Mouse (Mus musculus) G1E (cell line): ENCODE measurements around the gene Mrps12. TPM values are rescaled to one million over a fixed set of nuclear protein-coding genes. Genes with fewer than 3 reads are reported as not detected.

Source experiments
- ATAC-seq: 2 replicates; pipeline ENCODE4 v1.8.0; 2016; ENCODE audit warnings: mild to moderate bottlenecking; ENCODE audit not compliant: insufficient number of reproducible peaks, poor library complexity, low FRiP score, severe bottlenecking; ENCODE audit errors: extremely low read depth
- DNase-seq: peaks from one replicate; pipeline ENCODE4 v3.0.0; 2012; ENCODE audit warnings: low spot score
- H3K27me3 ChIP-seq: 2 replicates; pipeline ENCODE4 v1.6.1; 2012; ENCODE audit warnings: mild to moderate bottlenecking, low read length, inconsistent platforms; ENCODE audit not compliant: insufficient read depth
- H3K36me3 ChIP-seq: replicated peaks from 2 replicates; pipeline ENCODE3; 2012; ENCODE audit warnings: mild to moderate bottlenecking, inconsistent platforms
- H3K4me1 ChIP-seq: 2 replicates; pipeline ENCODE4 v1.6.1; 2012; ENCODE audit warnings: low read depth, low read length, inconsistent platforms, mixed read lengths; ENCODE audit not compliant: insufficient read depth
- H3K4me3 ChIP-seq: 2 replicates; pipeline ENCODE4 v1.5.1; 2012; ENCODE audit warnings: low read depth, mild to moderate bottlenecking, inconsistent platforms, low read length, moderate library complexity, mixed read lengths
- H3K9me3 ChIP-seq: replicated peaks from 2 replicates; pipeline ENCODE4 v1.6.1; 2012; ENCODE audit warnings: inconsistent platforms
- CTCF ChIP-seq: IDR thresholded peaks from 2 replicates; pipeline ENCODE4 v1.5.1; 2012; ENCODE audit warnings: low read depth, low read length, inconsistent platforms, mixed read lengths
- GATA1 ChIP-seq: IDR thresholded peaks from 2 replicates; pipeline ENCODE4 v1.6.1; 2012; ENCODE audit warnings: borderline replicate concordance, low read length, inconsistent platforms, mixed read lengths
- GATA2 ChIP-seq: IDR thresholded peaks from 2 replicates; pipeline ENCODE4 v1.6.1; 2012; ENCODE audit warnings: low read depth, low read length, inconsistent platforms, borderline replicate concordance
- POLR2AphosphoS5 ChIP-seq: IDR thresholded peaks from 2 replicates; pipeline ENCODE4 v1.6.1; 2012; ENCODE audit warnings: low read depth, low read length, inconsistent platforms; ENCODE audit not compliant: insufficient replicate concordance
- TAL1 ChIP-seq: conservative IDR thresholded peaks from 2 replicates; pipeline ENCODE4 v1.6.1; 2012; ENCODE audit warnings: low read depth, low read length, inconsistent platforms, mixed read lengths
- polyA plus RNA-seq: library from polyadenylated mRNA; stranded (reverse); fragments of >175 nt; gene quantifications from 2 replicates; pipeline ENCODE4 v1.2.3, GENCODE M21; 2012
- total RNA-seq, 2 experiments: library from RNA; stranded (forward) in 1 of 2; stranded (reverse) in 1 of 2; fragments of 200-1000 nt in 1 of 2; fragments of >200 nt in 1 of 2; fragmentation: Nextera tagmentation in 1 of 2; gene quantifications; 2 replicates each; pipeline ENCODE4 v1.2.3; 2014 to 2017

Mrps12 gene
- total and polyA plus RNA-seq, 3 experiments: 12.3 to 217 (median 24.8) TPM

- Histone ChIP-seq H3K36me3 (peaks cover 82% of the 10 kb centered on the region), H3K4me1 (peaks cover 2% of the 10 kb centered on the region), H3K9me3 (no peaks in the 10 kb centered on the region), H3K27me3 (no peaks in the 10 kb centered on the region), H3K4me3 (no peak overlapping the region)
- ATAC-seq: no peak
- no peak for DNase-seq
- TF ChIP-seq CTCF (no peak), POLR2AphosphoS5 (no peak), TAL1 (no peak), GATA2 (no peak), GATA1 (no peak)
These were observed 43.5 kb upstream of the Mrps12 start for GRCm38 (mm10) chr7:28785161-28785560.

- ATAC-seq: no peak
- DNase-seq: no peak
- TF ChIP-seq TAL1: no peak
- TF ChIP-seq GATA1: no peak
- no peak for TF ChIP-seq GATA2
- TF ChIP-seq POLR2AphosphoS5: no peak
- no peak for TF ChIP-seq CTCF
- peaks cover 12% of the 10 kb centered on the region for H3K4me1 ChIP-seq
- peaks cover 78% of the 10 kb centered on the region for H3K36me3 ChIP-seq
- H3K27me3 ChIP-seq: no peaks in the 10 kb centered on the region; the same call in 1 of the 2 replicates
- H3K4me3 ChIP-seq: no peak overlapping the region
- H3K9me3 ChIP-seq: no peaks in the 10 kb centered on the region
These were observed 39.6 kb upstream of the Mrps12 start for GRCm38 (mm10) chr7:28781261-28781663.

GRCm38 (mm10) chr7:28780857-28781256 lies 39.2 kb upstream of the Mrps12 start:
- Histone ChIP-seq H3K36me3 (peaks cover 78% of the 10 kb centered on the region), H3K4me3 (no peak overlapping the region), H3K4me1 (peaks cover 12% of the 10 kb centered on the region), H3K27me3 (no peaks in the 10 kb centered on the region; the same call in 1 of the 2 replicates), H3K9me3 (no peaks in the 10 kb centered on the region)
- TF ChIP-seq GATA1 (no peak), POLR2AphosphoS5 (no peak), GATA2 (no peak), CTCF (no peak), TAL1 (no peak)
- ATAC-seq (no peak), DNase-seq (no peak)

GRCm38 (mm10) chr7:28780067-28780658 lies 38.5 kb upstream of the Mrps12 start:
- ATAC-seq: peak; percentile 63
- peaks cover 78% of the 10 kb centered on the region for H3K36me3 ChIP-seq
- H3K9me3 ChIP-seq: no peaks in the 10 kb centered on the region
- H3K4me1 ChIP-seq: peaks cover 12% of the 10 kb centered on the region
- no peaks in the 10 kb centered on the region; the same call in 1 of the 2 replicates for H3K27me3 ChIP-seq
- peak; percentile 82 for DNase-seq
- TF ChIP-seq CTCF (peak; percentile 57), GATA2 (no peak)
- no peak overlapping the region for H3K4me3 ChIP-seq

GRCm38 (mm10) chr7:28778825-28779224 lies 37.2 kb upstream of the Mrps12 start:
- DNase-seq (no peak), ATAC-seq (no peak)
- Histone ChIP-seq H3K36me3 (peaks cover 75% of the 10 kb centered on the region), H3K27me3 (no peaks in the 10 kb centered on the region; the same call in 1 of the 2 replicates), H3K4me3 (no peak overlapping the region), H3K4me1 (peaks cover 12% of the 10 kb centered on the region), H3K9me3 (no peaks in the 10 kb centered on the region)
- TF ChIP-seq TAL1: no peak
- no peak for TF ChIP-seq CTCF
- no peak for TF ChIP-seq GATA2
- no peak for TF ChIP-seq POLR2AphosphoS5
- TF ChIP-seq GATA1: no peak

DNA sequence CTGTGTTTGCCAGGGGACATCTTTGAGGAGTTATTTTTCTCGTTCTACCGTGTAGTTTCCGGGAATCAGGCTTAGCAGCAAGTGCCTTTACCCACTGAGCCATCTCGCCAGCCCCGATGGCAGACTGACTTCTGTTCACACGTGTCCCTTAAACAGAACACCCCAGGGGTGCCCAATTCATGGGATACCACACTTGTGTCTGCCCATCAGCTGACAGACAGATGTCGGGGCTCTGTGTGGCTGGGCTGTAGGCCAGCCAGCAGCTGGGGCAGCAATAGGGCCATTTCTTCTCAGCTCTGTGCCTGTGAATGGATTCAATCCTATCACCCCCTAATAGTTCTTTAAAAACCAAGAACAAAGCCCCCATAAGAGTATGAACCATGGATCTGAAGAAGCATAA lies 33.5 kb upstream of the Mrps12 start:
- peaks cover 15% of the 10 kb centered on the region for H3K4me1 ChIP-seq
- H3K36me3 ChIP-seq: peaks cover 66% of the 10 kb centered on the region
- ATAC-seq (no peak), DNase-seq (no peak)
- H3K4me3 ChIP-seq: no peak overlapping the region
- no peaks in the 10 kb centered on the region for H3K9me3 ChIP-seq
- H3K27me3 ChIP-seq: no peaks in the 10 kb centered on the region; the same call in 1 of the 2 replicates
- TF ChIP-seq TAL1 (no peak), GATA1 (no peak), GATA2 (no peak), POLR2AphosphoS5 (no peak), CTCF (no peak)

DNA sequence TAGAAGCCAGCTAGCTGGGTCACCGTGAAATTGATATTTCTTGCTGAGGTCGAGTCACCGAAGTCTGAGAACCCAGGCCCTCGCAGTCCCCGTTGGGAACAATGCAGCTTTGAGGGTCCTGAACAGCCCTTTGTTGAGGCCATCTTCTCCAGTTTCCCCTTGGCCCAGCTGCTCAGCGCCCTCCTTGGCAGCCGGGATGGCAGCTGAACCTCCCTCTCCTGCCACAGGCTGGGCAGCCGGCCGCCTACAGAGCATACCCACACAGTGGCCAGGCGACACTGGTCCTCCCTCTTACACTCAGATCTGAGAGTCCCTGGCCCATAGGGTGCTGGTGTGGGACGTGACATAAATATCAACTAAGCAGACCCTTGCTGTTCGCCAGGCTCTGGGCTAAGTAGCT lies 32.5 kb upstream of the Mrps12 start:
- H3K4me1 ChIP-seq: peaks cover 16% of the 10 kb centered on the region
- H3K4me3 ChIP-seq: no peak overlapping the region
- no peaks in the 10 kb centered on the region for H3K9me3 ChIP-seq
- H3K36me3 ChIP-seq: peaks cover 62% of the 10 kb centered on the region
- no peak for DNase-seq
- ATAC-seq: no peak
- no peak for TF ChIP-seq TAL1
- no peak for TF ChIP-seq GATA2
- TF ChIP-seq CTCF: no peak
- no peak for TF ChIP-seq GATA1
- no peak for TF ChIP-seq POLR2AphosphoS5
- H3K27me3 ChIP-seq: no peaks in the 10 kb centered on the region; the same call in 1 of the 2 replicates
